Mouse (Mus musculus) left cerebral cortex, adult 2 months (tissue): ENCODE results near the gene Cabp2. TPM values are rescaled to one million over a fixed set of nuclear protein-coding genes. Genes with fewer than 3 reads are reported as not detected.
"Not testable (repeated sequence)": the region's sequence is repeated elsewhere in the genome, so short reads cannot be mapped to it uniquely, and the experiment has no call there.

ENCODE experiments used
- DNase-seq, 2 experiments: peaks; one replicate each; pipeline ENCODE4 v3.0.0; 2021 to 2022; ENCODE audit warnings: low spot score in 2 of 2, mixed read lengths in 1 of 2; ENCODE audit errors: extremely low spot score in 1 of 2
- H3K27ac ChIP-seq: fragments of 200-600 bp; 2 replicates; pipeline ENCODE4 v1.8.1; 2022
- H3K4me3 ChIP-seq: fragments of 200-600 bp; 2 replicates; pipeline ENCODE4 v1.8.1; 2022
- CTCF ChIP-seq: fragments of 200-600 bp; IDR thresholded peaks from 2 replicates; pipeline ENCODE4 v1.8.1; 2022; ENCODE audit warnings: antibody characterized with exemption, mild to moderate bottlenecking, moderate library complexity
- intact Hi-C: fragments of 180-260 bp; cut with DNase I; formaldehyde crosslinking; loops from one replicate; pipeline ENCODE4 v1.15.1; 2025
- total RNA-seq, 2 experiments: library from RNA; stranded (reverse); gene quantifications; 2 replicates each; pipeline ENCODE4 v1.2.3; 2021

The Cabp2 gene
- total RNA-seq, 2 experiments from 2014 or later: not detected

DNA sequence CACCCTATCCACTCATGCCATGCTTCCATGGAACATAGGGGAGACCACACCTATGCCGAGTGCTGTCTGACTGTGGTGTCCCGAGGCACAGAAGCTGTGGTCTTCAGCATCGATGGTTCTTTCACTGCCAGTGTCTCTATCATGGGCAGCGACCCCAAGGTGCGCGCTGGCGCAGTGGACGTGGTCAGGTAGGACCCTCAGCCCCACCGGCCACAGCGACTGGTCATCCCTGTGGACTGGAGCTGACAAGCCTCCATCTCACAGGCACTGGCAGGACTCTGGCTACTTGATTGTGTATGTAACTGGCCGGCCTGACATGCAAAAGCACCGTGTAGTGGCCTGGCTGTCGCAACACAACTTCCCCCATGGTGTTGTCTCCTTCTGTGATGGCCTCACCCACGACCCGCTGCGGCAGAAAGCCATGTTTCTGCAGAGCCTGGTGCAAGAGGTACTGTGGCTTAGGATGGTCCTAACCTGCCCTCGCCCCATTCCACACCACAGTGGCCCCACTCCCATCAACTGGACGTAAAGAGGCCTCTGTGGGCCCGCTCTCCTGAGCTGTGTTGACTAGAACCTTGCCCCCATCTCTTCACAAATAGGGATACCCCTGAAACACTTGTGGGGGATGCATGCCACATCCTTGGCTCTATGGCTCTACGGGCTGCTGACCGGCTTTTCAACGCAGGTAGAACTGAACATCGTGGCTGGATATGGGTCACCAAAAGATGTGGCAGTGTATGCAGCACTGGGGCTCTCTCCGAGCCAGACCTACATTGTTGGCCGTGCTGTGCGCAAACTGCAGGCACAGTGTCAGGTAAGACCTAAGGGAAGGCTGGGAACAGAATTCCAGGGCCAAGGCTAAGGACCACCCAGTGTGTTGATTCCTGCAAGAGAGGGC is 30.9 kb downstream of the Cabp2 start:
- DNase-seq: no peak
- intact Hi-C loops: no loop called here
- Histone ChIP-seq H3K4me3 (no peak overlapping the region), H3K27ac (peak overlapping the region; percentile 69)
- no peak for TF ChIP-seq CTCF

DNA sequence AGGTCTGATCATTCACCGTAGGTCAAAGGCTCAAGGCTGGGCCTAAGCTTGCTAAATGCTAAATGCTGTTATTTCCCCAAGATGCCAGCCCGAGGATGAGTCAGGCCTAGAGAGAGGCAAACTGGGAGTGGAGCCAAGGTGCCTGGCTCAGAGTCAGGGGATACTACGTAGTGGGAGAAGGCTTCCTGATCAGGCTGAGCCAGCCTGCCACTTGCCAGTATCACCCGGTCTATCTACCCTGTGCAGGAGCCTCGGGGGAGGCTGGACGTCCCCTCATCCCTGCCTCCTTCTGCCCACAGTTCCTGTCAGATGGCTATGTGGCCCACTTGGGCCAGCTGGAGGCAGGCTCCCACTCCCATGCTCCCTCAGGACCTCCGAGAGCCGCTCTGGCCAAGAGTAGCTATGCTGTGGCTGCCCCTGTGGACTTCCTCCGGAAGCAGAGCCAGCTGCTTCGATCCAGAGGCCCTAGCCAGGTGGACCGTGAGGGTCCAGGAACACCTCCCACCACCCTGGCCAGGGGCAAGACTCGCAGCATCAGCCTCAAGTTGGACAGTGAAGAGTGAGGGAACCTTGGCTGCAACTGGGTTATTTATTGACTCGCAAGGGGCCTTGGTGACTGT is 31.9 kb downstream of the Cabp2 start:
- no peak overlapping the region for H3K4me3 ChIP-seq
- peak overlapping the region; percentile 69 for H3K27ac ChIP-seq
- no peak for TF ChIP-seq CTCF
- peak; percentile 73 to 88 for DNase-seq
- intact Hi-C loops: no loop called here

DNA sequence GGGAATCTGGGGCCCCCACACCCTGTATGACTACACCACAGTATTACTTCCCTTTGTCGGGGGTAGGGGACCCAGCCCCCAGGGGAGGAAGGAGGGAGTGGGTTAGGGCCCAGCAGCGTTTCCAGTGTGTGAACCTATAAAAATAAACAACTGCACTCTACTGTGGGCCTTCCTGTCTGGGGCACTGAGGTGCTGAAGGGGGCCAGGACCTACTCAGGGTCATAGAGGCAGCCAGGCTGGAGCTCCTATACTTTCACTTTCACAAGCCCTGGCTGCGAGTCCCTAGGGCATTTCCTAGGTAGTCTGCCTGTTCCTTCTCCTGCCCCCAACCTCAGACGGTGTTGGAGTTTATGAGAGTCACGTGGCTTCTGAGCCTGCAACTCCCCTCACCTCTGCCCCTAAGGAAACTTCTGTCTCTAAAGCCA is 32.4 kb downstream of the Cabp2 start:
- intact Hi-C loops: no loop called here
- Histone ChIP-seq H3K27ac (peak overlapping the region; percentile 69), H3K4me3 (no peak overlapping the region)
- DNase-seq: no peak
- no peak for TF ChIP-seq CTCF

DNA sequence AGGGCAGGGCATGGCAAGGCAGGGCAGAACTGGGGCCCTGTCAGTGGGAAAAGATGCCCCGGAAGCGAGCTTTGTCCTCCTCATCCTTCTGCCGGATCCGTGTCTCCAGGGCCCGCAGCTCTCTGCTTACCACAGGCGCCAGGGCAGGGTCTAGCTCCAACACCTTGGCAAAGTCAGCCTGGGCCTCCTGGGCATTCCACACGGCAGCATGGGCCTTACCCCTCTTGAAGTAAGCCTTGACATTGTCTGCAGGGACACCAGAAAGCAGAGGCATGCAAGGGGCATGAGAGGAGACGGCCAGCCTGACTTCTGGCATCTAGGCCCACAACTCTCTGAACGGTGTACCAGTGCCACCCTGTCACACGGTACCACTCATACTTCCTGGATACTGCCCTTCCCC is 33.2 kb downstream of the Cabp2 start:
- no peak for TF ChIP-seq CTCF
- DNase-seq: no peak
- no peak overlapping the region for H3K27ac ChIP-seq
- no peak overlapping the region for H3K4me3 ChIP-seq
- intact Hi-C loops: no loop called here

GRCm38 (mm10) chr19:4115144-4115543 is 33.8 kb downstream of the Cabp2 start:
- no peak for TF ChIP-seq CTCF
- H3K4me3 ChIP-seq: no peak overlapping the region
- no peak for DNase-seq
- intact Hi-C loops: no loop called here
- H3K27ac ChIP-seq: no peak overlapping the region

- no peak for TF ChIP-seq CTCF
- Histone ChIP-seq H3K4me3 (no peak overlapping the region), H3K27ac (no peak overlapping the region)
- intact Hi-C loops: no loop called here
- DNase-seq: no peak
Observed at GRCm38 (mm10) chr19:4115816-4116215, 34.4 kb downstream of the Cabp2 start.

DNA sequence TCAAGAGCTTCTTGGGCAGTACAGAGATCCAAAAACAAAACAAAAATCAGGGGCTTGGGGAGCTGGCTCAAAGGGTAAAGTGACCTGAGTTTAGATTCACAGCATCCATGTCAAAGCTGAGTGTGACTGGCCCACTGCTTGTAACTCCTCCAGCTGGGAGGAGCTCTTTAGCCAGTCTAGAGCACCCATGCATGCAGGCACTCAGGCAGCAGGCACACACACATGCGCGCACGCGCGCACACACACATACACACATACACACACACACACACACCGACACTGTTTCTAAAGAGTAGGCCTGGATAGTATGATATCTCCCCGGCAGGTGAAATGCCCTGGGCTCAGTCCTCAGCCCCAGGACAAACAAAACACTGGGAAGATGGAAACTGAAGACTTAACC is 35.6 kb downstream of the Cabp2 start:
- no peak for DNase-seq
- intact Hi-C loops: no loop called here
- H3K27ac ChIP-seq: no peak overlapping the region
- TF ChIP-seq CTCF: no peak
- H3K4me3 ChIP-seq: no peak overlapping the region

- intact Hi-C loops: no loop called here
- no peak overlapping the region for H3K4me3 ChIP-seq
- no peak for TF ChIP-seq CTCF
Observed at GRCm38 (mm10) chr19:4118350-4118749, 37.0 kb downstream of the Cabp2 start.

DNA sequence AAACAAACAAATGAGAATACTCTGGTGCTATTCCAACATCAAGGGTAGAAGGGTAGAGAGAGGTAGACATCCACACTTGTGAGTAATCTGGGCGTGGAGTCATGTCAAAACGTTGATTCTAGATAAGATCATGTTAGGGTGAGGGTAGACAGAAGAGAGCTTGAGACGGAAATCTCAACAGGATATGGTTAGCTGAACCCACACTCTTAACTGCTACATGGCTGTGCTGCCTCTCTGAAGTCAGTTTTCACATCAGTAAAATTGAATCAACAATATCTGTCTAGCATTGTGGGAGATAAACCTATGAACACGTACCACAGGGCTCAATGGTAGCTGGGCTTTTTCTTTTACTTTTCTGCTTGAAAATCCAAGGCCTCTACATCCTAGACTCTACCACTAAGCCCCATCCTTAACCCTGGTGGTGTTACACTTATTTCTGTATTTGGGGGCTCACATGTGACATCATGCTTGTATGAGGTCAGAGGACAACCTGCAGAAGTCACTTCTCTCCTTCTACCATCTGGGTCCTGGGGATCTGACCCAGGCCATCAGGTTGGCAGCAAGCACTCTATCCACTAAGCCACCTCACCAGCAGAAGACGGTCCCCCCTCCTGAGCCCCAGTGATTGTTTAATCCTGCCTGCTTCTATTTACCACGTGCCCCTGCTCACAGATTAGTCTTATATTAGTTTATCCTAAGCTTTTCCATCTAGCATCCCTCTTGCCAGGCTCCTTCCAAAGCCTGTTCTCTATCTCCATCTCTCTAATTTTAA is 38.5 kb downstream of the Cabp2 start:
- TF ChIP-seq CTCF: no peak
- no peak for DNase-seq
- Histone ChIP-seq H3K27ac (no peak overlapping the region; the same call in 1 of the 2 replicates), H3K4me3 (no peak overlapping the region; the same call in 1 of the 2 replicates)
- intact Hi-C loops: no loop called here

More at GRCm38 (mm10) chr19:4118350-4118749, 37.0 kb downstream of the Cabp2 start:
- no peak for DNase-seq
- H3K27ac ChIP-seq: peak overlapping the region; percentile 64

DNA sequence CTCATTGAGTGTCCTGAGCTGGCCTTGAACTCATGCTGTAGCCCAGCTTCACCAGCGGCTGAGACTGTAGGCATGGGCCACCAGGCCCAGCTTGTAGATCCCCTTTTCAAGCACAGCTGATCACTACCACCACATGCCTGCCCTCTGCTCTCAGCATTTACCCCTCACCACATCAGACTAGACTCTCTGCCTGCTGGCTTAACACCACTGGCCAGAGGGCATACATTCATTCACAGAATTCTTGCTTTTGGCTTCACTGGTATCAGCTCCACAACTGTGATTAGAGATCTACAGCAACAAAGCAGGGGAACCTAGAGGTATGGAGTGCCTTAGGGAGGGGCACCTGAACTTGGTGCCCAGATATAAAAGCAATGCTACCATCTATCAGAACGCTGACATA is 39.1 kb downstream of the Cabp2 start:
- intact Hi-C loops: no loop called here
- Histone ChIP-seq H3K4me3 (peak overlapping the region; percentile 55), H3K27ac (peak overlapping the region; percentile 97; the same call in 1 of the 2 replicates)
- DNase-seq: no peak
- TF ChIP-seq CTCF: no peak

DNA sequence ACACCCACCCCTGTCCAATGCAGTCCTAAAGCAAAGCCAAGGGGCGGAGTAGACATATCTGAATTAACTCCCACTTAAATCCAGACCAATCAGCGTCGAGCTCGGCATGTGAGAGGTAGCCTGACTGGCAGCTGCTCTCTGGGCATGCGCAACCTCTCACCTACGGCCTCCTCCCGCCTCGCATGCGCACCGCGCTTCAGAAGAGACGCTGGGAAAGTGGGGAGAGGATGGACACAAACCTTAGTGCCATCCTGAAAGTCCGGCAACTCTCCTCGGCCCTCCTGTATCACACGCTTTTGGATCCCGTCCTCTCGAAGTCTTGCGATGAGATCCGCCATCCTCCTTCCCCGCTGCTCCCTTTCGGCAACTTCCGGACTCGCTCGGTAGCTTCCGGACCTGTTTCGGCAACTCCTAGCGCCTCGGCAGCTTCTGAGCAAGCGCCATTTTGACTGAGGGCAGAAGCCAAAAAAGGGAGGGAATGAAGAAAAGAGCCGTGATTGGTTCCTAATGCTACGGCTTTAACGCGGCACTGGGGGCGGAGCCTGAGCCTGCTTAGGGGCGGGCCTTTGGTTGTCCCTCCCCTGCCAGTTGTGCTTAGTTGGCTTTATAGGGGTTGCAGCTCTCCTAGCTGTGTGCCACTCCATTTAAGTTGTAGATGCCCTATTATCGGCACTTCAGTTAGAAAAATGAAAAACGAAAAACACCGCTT is 39.9 kb downstream of the Cabp2 start:
- TF ChIP-seq CTCF: no peak
- Histone ChIP-seq H3K27ac (peak overlapping the region; percentile 97), H3K4me3 (peak overlapping the region; percentile 55)
- intact Hi-C loops: no loop called here
- DNase-seq: peak; percentile 96

DNA sequence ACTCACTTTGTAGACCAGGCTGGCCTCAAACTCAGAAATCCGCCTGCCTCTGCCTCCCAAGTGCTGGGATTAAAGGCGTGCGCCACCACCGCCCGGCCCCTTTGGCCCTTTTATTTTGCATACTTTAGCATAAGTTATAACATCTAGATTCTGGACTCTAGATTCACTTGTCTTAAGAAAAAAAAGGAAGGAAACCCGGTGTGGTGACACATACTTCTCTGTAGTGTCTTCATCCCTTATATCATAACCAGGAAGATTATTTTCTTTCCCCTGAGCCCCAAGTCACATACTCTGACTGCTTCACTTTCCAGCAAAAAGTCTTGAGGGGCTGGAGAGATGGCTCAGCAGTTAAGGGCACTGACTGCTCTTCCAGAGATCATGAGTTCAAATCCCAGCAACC is 40.5 kb downstream of the Cabp2 start:
- peak overlapping the region; percentile 34; the same call in 1 of the 2 replicates for H3K27ac ChIP-seq
- intact Hi-C loops, H3K4me3 ChIP-seq, DNase-seq: not testable (repeated sequence)
